Mouse (Mus musculus): ENCODE results near the gene Zfyve27.

DNA sequence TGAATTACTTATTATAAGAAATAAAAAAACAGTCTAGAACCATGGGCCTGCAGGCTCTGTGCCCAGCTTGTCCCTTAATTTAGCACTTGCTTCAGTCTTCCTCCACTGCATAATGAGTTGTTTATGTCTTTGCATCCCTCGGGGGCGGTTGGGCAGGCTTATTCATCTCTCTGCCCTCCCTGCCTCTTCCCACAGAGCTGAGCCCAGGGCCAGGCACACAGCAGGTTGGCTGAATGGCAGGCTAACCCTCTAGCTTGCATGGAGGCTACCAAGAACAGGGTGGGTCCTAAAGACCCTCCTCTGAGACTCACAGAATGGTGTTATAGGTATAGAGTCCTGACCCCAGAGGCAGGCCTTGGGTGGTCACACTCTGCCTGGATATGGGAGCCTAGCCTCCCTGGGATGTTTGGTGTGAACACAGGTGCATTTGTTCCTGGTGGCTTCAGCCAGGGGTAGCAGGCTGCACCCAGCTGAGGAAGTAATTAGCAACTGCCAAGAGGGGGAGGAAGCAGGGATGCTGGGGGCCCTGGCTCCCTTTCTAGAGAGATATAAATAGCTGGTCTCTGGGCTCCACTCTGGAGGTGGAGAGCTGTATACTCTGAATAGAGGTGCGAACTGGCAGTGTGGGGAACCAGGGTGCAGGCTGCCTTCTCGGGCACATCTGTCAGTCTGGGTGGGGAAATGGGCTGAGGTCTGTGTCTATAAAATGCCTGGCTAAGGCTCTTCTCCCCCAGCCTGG is 74.0 kb downstream of the Zfyve27 start:
- TF ChIP-seq CTCF (IDR thresholded peaks at IDR 0.05; ENCODE audit: insufficient read depth, low read length) (no peak), POLR2A (IDR thresholded peaks at IDR 0.05; ENCODE audit: borderline replicate concordance, extremely low read depth, low read depth, low read length) (no peak)

All from lung, adult 2 months (tissue).